23 mouse cellular contexts compared by ENCODE assay signal in genomic region chr5:23717469-23718181, GRCm38 (mm10). TPM values are rescaled to one million over a fixed set of nuclear protein-coding genes. Genes with fewer than 3 reads are reported as not detected.
DNase-seq lines count a peak whose midpoint lies in the region; ATAC-seq lines count a peak whose summit lies in the region.
"Had no signal": no experiment of that assay in that cellular context is flagged by ENCODE, and none has a peak within 500 bp of the region (broad histone marks: within the 10 kb centered on the region; RNA-seq: fewer than 3 reads in every experiment).

No protein-coding gene starts in this region.

- DNase-seq in liver, embryonic 11.5 days (ENCODE audit: low spot score): no peak
- peak; percentile 1 for DNase-seq in ES-CJ7 (ENCODE audit: low read depth, low spot score)
- peak; percentile 0 for DNase-seq in R1 (ENCODE audit: low read depth, low spot score)
- DNase-seq in embryonic facial prominence, embryonic 10.5 days (ENCODE audit: low spot score): no peak
- DNase-seq in right cerebral cortex, adult 18-20 months: no peak
- DNase-seq: adrenal gland, adult 2 months; adrenal gland, postnatal 25 days; cerebellum, adult 18-20 months; cerebellum, postnatal 10 days; gastrocnemius, adult 2 months; gastrocnemius, postnatal 25 days; heart, postnatal 14 days had no signal

- no peaks in the 10 kb centered on the region for H3K36me3 ChIP-seq in liver, embryonic 12.5 days
- no peaks in the 10 kb centered on the region for H3K36me3 ChIP-seq in liver, embryonic 11.5 days (ENCODE audit: control insufficient read depth, insufficient read depth, low read length)
- no peaks in the 10 kb centered on the region for H3K36me3 ChIP-seq in embryonic facial prominence, embryonic 10.5 days (replicated peaks)
- H3K36me3 ChIP-seq: embryonic facial prominence, embryonic 15.5 days; forebrain, embryonic 10.5 days; G1E; heart, embryonic 15.5 days; hindbrain, embryonic 10.5 days had no signal

- no peaks in the 10 kb centered on the region for H3K27me3 ChIP-seq in liver, embryonic 12.5 days (replicated peaks)
- no peaks in the 10 kb centered on the region for H3K27me3 ChIP-seq in liver, embryonic 11.5 days (replicated peaks; ENCODE audit: control insufficient read depth, insufficient read depth, low read length)
- H3K27me3 ChIP-seq in embryonic facial prominence, embryonic 10.5 days (replicated peaks; ENCODE audit: low read depth, poor library complexity, severe bottlenecking): no peaks in the 10 kb centered on the region
- H3K27me3 ChIP-seq: embryonic facial prominence, embryonic 15.5 days; heart, embryonic 15.5 days; Patski had no signal

- no peak overlapping the region for H3K4me2 ChIP-seq in liver, embryonic 12.5 days
- H3K4me2 ChIP-seq in liver, embryonic 11.5 days: no peak overlapping the region
- H3K4me2 ChIP-seq: embryonic facial prominence, embryonic 15.5 days; heart, embryonic 11.5 days; heart, embryonic 15.5 days; hindbrain, embryonic 14.5 days had no signal

- H3K9me3 ChIP-seq in liver, embryonic 12.5 days (replicated peaks): no peaks in the 10 kb centered on the region
- no peaks in the 10 kb centered on the region for H3K9me3 ChIP-seq in liver, embryonic 11.5 days (ENCODE audit: control insufficient read depth, low read length)
- no peaks in the 10 kb centered on the region for H3K9me3 ChIP-seq in embryonic facial prominence, embryonic 10.5 days
- H3K9me3 ChIP-seq: embryonic facial prominence, embryonic 15.5 days; forebrain, embryonic 10.5 days; G1E; heart, embryonic 15.5 days; hindbrain, embryonic 10.5 days had no signal

- no peak overlapping the region for H3K9ac ChIP-seq in liver, embryonic 12.5 days
- H3K9ac ChIP-seq in liver, embryonic 11.5 days (ENCODE audit: low read depth, low read length): no peak overlapping the region
- H3K9ac ChIP-seq: embryonic facial prominence, embryonic 15.5 days; heart, embryonic 15.5 days; hindbrain, embryonic 14.5 days had no signal

- WGBS in liver, embryonic 12.5 days (ENCODE audit: insufficient replicate concordance): 43% methylated on average over 3 of the region's 3 CpGs
- 42% methylated on average over 3 of the region's 3 CpGs for WGBS in liver, embryonic 11.5 days
- 77% methylated on average over 3 of the region's 3 CpGs for WGBS in embryonic facial prominence, embryonic 10.5 days

- peak; percentile 23; the same call in 1 of the 2 replicates for ATAC-seq in liver, embryonic 12.5 days
- no peak for ATAC-seq in liver, embryonic 11.5 days (replicated peaks; ENCODE audit: low FRiP score)
- ATAC-seq: forebrain, embryonic 14.5 days; Patski had no signal

- peaks cover 27% of the 10 kb centered on the region for H3K4me1 ChIP-seq in liver, embryonic 12.5 days
- H3K4me1 ChIP-seq in liver, embryonic 11.5 days (replicated peaks; ENCODE audit: control insufficient read depth, insufficient read depth, low read length): peaks cover 6% of the 10 kb centered on the region
- no peaks in the 10 kb centered on the region; the same call in 1 of the 2 replicates for H3K4me1 ChIP-seq in embryonic facial prominence, embryonic 10.5 days
- H3K4me1 ChIP-seq: embryonic facial prominence, embryonic 15.5 days had no signal

- H3K4me3 ChIP-seq in liver, embryonic 12.5 days: no peak overlapping the region
- no peak overlapping the region for H3K4me3 ChIP-seq in liver, embryonic 11.5 days (ENCODE audit: low read depth, low read length)
- H3K4me3 ChIP-seq in embryonic facial prominence, embryonic 10.5 days: no peak overlapping the region
- H3K4me3 ChIP-seq: embryonic facial prominence, embryonic 15.5 days; erythroblast, embryonic 14.5 days; forebrain, embryonic 10.5 days; gastrocnemius, adult 2 months; heart, embryonic 15.5 days; hindbrain, embryonic 10.5 days had no signal

- H3K27ac ChIP-seq in liver, embryonic 12.5 days: no peak overlapping the region
- H3K27ac ChIP-seq in liver, embryonic 11.5 days (ENCODE audit: low read depth, low read length): no peak overlapping the region
- no peak overlapping the region for H3K27ac ChIP-seq in embryonic facial prominence, embryonic 10.5 days (replicated peaks)
- H3K27ac ChIP-seq: embryonic facial prominence, embryonic 15.5 days; forebrain, embryonic 10.5 days; gastrocnemius, adult 2 months; heart, embryonic 15.5 days; hindbrain, embryonic 10.5 days; hindbrain, embryonic 14.5 days had no signal

RNA-seq across cellular contexts. Expression of gene Srpk2, which starts 33.2 kb away (rescaled TPM):
- 9.2 and 9.4 TPM in 2 replicates for polyA plus RNA-seq in liver, embryonic 12.5 days (2016; fragmentation: Nextera tagmentation; extraction: Ambion mirVana)
- polyA plus RNA-seq in liver, embryonic 11.5 days (2014; fragmentation: Nextera tagmentation; extraction: Ambion mirVana): 20.7 and 20.8 TPM in 2 replicates
- 48.5 and 57.1 TPM in 2 replicates for polyA plus RNA-seq in embryonic facial prominence, embryonic 10.5 days (2016; fragmentation: Nextera tagmentation; extraction: Ambion mirVana)

Comparison
In these comparisons a context has a peak if more than half of its experiments do, and no peak if none do; other contexts are left out.
1. DNase-seq: peak in ES-CJ7 (single experiment) and R1 (single experiment); none in liver, embryonic 11.5 days (single experiment), embryonic facial prominence, embryonic 10.5 days (single experiment) and right cerebral cortex, adult 18-20 months (single experiment).